Mouse (Mus musculus) forebrain, embryonic 11.5 days (tissue): ENCODE data around the gene Ano6. TPM values are rescaled to one million over a fixed set of nuclear protein-coding genes. Genes with fewer than 3 reads are reported as not detected.

Experiments used
- ATAC-seq: fragments of 200-750 bp; cut with Nextera tagmentation; replicated peaks from 2 replicates; pipeline ENCODE4 v1.8.0; 2017; ENCODE audit warnings: moderate TSS enrichment; ENCODE audit not compliant: low FRiP score
- DNase-seq: peaks from one replicate; pipeline ENCODE4 v3.0.0-alpha.2; 2017; ENCODE audit warnings: low spot score
- H3K27ac ChIP-seq: fragments of 300-500 bp; sonication (generic); 2 replicates; pipeline ENCODE4 v1.5.1; 2014; ENCODE audit warnings: low read depth, low read length
- H3K27me3 ChIP-seq: fragments of 300-500 bp; sonication (generic); 2 replicates; pipeline ENCODE4 v1.6.1; 2014; ENCODE audit warnings: mild to moderate bottlenecking, low read length, mixed read lengths; ENCODE audit not compliant: control insufficient read depth, insufficient read depth
- H3K36me3 ChIP-seq: fragments of 300-500 bp; sonication (generic); 2 replicates; pipeline ENCODE4 v1.6.1; 2014; ENCODE audit warnings: mild to moderate bottlenecking, low read length, moderate library complexity, mixed read lengths; ENCODE audit not compliant: control insufficient read depth, insufficient read depth
- H3K4me1 ChIP-seq: fragments of 300-500 bp; sonication (generic); replicated peaks from 2 replicates; pipeline ENCODE4 v1.6.1; 2014; ENCODE audit warnings: low read length, mixed read lengths; ENCODE audit not compliant: control insufficient read depth, insufficient read depth
- H3K4me2 ChIP-seq: fragments of 300-500 bp; sonication (generic); 2 replicates; pipeline ENCODE4 v1.6.1; 2014; ENCODE audit warnings: low read depth, mild to moderate bottlenecking, low read length, moderate library complexity, mixed read lengths; ENCODE audit not compliant: severe bottlenecking
- H3K4me3 ChIP-seq: fragments of 300-500 bp; sonication (generic); 2 replicates; pipeline ENCODE4 v1.5.1; 2014; ENCODE audit warnings: low read depth, low read length
- H3K9ac ChIP-seq: fragments of 300-500 bp; sonication (generic); 2 replicates; pipeline ENCODE4 v1.6.1; 2014; ENCODE audit warnings: low read length
- H3K9me3 ChIP-seq: fragments of 300-500 bp; sonication (generic); 2 replicates; pipeline ENCODE4 v1.6.1; 2016; ENCODE audit warnings: low read length, mixed read lengths; ENCODE audit not compliant: control insufficient read depth
- WGBS: fragments of 180-500 bp; shearing (Covaris S2); extraction: QIAGEN DNeasy Blood & Tissue Kit; methylation state at CpG from one replicate; pipeline ENCODE4 v1.1.7; 2014; 5-methylcytosine and 5-hydroxymethylcytosine counted together
- polyA plus RNA-seq: library from polyadenylated mRNA; unstranded; fragments of >200 nt; fragmentation: Nextera tagmentation; extraction: Ambion mirVana; gene quantifications from 2 replicates; pipeline ENCODE4 v1.2.1, GENCODE M21; 2014

Gene Ano6
- polyA plus RNA-seq, 1 experiment from 2014 or later, result 40.3 TPM

DNA sequence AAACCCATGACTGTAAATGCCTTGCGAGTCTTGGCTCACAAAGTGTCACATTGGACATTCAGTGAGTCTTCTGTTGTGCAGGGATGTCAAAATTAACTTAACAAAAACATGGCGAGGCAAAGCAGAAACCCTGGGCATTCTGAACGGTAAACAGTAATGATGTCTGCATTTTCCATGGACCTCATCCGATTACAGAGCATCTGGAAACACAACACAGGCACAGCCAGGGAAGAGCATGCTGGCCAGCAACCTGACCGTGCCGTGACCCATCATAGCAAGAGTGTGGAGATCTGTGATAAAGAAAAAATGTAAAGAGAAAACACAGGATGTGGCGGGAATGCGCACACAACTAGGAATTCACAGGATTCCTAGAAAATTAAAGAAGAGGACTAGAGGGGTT, 84.1 kb downstream of the Ano6 start:
- H3K27me3 ChIP-seq, result no peaks in the 10 kb centered on the region
- H3K9ac ChIP-seq, result no peak overlapping the region
- H3K4me2 ChIP-seq, result no peak overlapping the region
- 86% methylated on average over 8 of the region's 8 CpGs for WGBS
- H3K4me3 ChIP-seq, result no peak overlapping the region
- ATAC-seq (no peak), DNase-seq (peak; percentile 40)
- no peaks in the 10 kb centered on the region for H3K9me3 ChIP-seq
- H3K36me3 ChIP-seq, result no peaks in the 10 kb centered on the region
- H3K27ac ChIP-seq, result no peak overlapping the region
- H3K4me1 ChIP-seq, result no peaks in the 10 kb centered on the region

DNA sequence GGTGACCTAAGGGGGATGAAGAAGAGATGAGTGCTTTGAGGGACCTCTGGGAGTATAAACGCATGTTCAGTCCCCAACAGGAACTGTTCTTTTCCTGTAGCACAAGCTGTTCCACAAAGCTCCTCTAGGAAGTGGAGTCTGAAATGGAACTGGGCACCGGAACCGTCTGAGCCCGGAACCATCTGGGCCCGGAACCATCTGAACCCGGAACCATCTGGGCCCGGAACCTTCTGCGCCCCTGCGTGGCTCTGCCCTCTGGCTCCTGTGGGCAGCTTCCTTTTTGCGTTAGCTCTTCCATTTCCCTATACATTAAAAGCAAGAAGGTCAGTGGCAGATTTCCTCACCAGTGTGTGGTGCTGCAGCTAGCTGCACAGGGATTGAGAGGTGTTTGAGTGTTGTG, 85.3 kb downstream of the Ano6 start:
- peak; percentile 28 for DNase-seq
- H3K4me1 ChIP-seq, result no peaks in the 10 kb centered on the region
- no peak overlapping the region for H3K27ac ChIP-seq
- no peaks in the 10 kb centered on the region for H3K9me3 ChIP-seq
- no peak overlapping the region for H3K4me3 ChIP-seq
- H3K9ac ChIP-seq, result no peak overlapping the region
- ATAC-seq, result no peak
- H3K36me3 ChIP-seq, result no peaks in the 10 kb centered on the region
- no peak overlapping the region for H3K4me2 ChIP-seq
- no peaks in the 10 kb centered on the region for H3K27me3 ChIP-seq
- 93% methylated on average over 10 of the region's 10 CpGs for WGBS

DNA sequence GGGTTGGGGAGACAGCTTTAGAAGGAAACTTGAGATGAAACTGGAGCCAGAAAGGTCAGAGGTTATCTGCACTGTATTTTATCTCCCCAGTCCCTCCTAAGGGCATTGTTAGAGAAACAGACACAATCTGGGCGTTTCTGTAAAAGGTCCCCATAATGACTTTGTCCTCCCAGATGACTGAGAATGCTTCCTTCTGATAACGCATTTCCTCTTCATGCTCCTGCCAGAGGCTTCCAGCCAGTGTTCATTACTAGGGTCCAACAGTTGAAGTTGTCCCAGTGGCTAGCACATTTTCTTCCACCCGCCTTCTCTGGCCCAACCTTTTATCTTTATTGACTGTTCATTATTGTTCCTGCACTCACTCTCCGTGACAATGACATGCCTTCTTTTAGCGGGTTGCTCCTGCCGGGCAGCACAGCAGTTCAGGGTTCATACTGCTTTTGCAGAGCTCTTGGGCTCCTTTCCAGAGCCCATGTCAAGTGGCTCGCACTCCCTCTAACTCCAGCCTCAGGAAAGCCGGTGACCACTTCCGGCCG, 90.0 kb downstream of the Ano6 start:
- H3K4me3 ChIP-seq, result no peak overlapping the region
- H3K36me3 ChIP-seq, result no peaks in the 10 kb centered on the region
- 63% methylated on average over 10 of the region's 10 CpGs for WGBS
- no peak overlapping the region for H3K4me2 ChIP-seq
- no peak overlapping the region for H3K9ac ChIP-seq
- no peak overlapping the region for H3K27ac ChIP-seq
- ATAC-seq (no peak), DNase-seq (no peak)
- H3K4me1 ChIP-seq, result no peaks in the 10 kb centered on the region
- no peaks in the 10 kb centered on the region for H3K9me3 ChIP-seq
- no peaks in the 10 kb centered on the region for H3K27me3 ChIP-seq

DNA sequence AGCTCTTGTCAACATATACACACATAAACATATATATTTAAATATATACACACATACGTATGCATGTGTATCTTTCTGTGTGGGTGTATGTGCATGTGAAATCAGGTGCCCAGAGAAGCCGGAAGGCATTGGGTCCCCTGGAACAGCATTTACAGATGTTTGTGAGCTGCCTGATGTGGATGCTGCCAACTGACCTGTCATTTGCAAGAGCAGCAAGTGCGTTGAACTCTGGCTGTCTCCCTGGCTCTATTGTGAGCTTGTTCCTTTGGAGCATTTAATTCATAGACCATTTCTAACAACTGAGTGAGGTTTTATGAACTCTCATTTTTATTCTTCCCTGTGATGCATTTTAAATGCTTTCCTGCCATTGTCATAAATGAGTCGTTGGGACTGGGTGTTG, 91.8 kb downstream of the Ano6 start:
- no peaks in the 10 kb centered on the region for H3K36me3 ChIP-seq
- no peaks in the 10 kb centered on the region for H3K4me1 ChIP-seq
- H3K27ac ChIP-seq, result no peak overlapping the region
- ATAC-seq (no peak), DNase-seq (no peak)
- no peaks in the 10 kb centered on the region for H3K9me3 ChIP-seq
- H3K4me2 ChIP-seq, result no peak overlapping the region
- WGBS, result 90% methylated on average over 4 of the region's 4 CpGs
- H3K27me3 ChIP-seq, result no peaks in the 10 kb centered on the region
- H3K4me3 ChIP-seq, result no peak overlapping the region
- no peak overlapping the region for H3K9ac ChIP-seq

DNA sequence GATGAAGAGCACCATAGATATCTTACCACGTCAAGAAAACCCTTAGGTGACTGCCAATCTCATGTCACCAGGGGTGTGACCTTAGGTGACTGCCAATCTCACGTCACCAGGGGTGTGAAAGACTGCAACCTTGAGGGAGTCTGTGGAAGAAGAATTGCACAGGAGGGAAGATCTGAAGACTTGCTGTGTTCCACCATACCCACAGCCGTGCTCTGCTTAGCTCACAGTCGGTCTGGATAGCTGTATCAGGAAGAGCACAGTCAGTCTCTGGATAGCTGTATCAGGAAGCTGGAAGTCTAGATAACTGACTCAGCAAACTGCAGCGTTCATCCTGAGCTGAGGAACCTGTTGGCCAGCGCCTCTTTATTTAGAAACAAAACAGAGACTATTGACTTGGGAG, 92.9 kb downstream of the Ano6 start:
- Histone ChIP-seq H3K4me2 (no peak overlapping the region), H3K4me1 (no peaks in the 10 kb centered on the region), H3K27me3 (no peaks in the 10 kb centered on the region), H3K9me3 (no peaks in the 10 kb centered on the region), H3K4me3 (no peak overlapping the region), H3K9ac (no peak overlapping the region), H3K36me3 (no peaks in the 10 kb centered on the region), H3K27ac (no peak overlapping the region)
- 75% methylated on average over 6 of the region's 6 CpGs for WGBS
- no peak for ATAC-seq
- no peak for DNase-seq

DNA sequence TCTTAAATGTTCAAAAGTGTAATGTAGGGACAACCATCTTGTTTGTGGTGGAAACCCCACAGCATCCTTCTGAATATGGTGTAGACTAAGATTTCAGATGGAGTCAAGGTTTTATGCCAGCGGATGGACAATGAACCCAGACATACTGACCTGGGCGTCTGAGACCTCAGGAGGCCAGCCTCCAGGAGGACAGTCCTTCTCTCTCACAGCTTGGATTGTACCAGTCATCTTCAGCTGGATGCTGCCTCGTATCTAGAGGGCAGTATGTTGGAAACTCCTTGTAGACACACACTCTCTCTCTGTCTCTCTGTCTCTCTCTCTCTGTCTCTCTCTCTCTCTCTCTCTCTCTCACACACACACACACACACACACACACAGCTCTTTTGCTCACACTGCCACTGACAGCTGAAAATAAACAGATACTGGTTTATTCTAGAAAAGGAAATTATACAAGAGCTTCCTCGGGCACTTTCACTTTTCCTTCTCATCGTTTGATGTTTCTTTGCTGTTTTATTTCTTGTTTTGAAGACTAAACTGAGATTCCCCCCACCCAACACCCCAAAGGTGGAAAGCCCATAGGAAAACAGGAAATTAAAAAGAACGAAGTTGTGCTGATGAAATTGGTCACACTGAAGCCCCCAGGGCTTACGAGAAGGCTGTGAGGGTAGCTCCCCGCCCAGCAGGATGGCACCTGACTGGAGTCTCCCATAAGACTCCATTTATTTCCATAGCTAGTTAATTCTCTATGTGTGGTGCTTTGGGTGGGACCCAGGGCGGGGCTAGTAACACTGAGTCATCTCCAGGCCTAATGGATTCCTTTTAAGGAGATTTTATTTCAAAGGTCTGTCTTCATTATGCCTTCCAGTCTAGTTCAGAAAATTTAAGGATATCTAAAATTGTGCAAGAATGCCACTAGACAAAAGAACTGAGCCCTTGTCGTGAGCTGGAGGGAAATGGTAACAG, 94.3 kb downstream of the Ano6 start:
- Histone ChIP-seq H3K36me3 (no peaks in the 10 kb centered on the region), H3K4me3 (no peak overlapping the region), H3K4me1 (no peaks in the 10 kb centered on the region), H3K27me3 (no peaks in the 10 kb centered on the region), H3K9me3 (no peaks in the 10 kb centered on the region), H3K27ac (no peak overlapping the region), H3K9ac (no peak overlapping the region), H3K4me2 (no peak overlapping the region)
- ATAC-seq (no peak), DNase-seq (no peak)
- 83% methylated on average over 10 of the region's 10 CpGs for WGBS

DNA sequence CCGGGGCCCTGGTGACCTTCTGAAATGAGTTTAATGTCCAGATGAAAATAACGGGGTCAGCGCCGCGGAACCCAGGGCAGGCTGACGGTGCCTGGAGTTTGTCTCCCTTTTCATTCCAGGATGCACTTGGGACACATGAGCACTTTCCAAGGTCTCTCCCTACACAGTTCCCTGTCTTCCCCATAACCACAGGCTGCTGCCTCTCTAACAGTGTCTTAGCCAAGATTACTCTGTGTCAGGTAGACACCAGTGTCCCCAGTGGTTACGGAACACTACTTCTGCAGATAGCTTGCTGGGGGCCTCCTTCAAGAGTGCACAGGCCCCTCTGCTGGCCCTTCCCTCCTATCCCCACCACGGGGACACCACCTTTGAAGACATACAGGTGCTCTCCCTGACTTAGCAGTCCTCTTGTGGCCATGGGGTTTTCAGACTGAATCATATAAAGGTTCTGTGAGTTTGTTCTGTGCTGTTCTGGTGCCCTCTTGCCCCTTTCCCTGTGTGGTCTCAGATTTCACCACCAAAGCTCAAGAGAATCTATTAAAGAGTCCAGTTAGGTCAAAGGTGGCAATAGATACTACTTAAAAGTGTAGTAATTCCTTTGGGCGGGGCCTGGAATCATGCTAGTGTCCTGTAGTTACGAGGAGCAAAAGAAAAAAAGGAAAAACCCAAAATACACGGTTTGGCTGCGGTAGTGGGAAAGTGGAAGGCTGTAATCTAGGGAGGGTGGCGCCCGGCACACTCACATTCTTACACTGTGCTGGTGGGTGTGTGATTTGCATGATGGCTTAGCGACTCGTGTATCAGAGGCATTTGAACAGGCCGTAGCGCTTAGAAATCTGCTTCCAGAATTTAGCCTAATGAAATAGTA, 95.5 kb downstream of the Ano6 start:
- H3K27me3 ChIP-seq, result no peaks in the 10 kb centered on the region
- no peak for ATAC-seq
- WGBS, result 81% methylated on average over 18 of the region's 18 CpGs

DNA sequence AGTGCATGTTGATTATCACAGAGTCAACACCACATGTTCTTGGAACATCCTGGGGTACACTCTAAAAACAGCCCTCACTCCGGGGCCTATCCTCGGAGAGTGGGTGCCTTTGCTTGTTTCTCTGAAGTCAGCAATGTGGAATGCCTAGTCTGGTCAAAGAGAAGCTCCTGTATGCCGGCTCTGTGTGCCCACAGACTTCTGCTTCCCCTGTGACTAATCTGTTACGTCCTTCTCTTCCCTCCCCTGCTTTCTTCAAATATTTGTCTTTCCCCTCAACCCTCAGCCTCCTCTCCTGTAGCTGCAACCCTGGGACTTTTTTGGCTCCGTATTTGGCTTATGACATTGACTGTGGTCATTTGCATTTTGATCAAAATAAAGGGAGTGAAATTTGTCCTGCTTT, 96.7 kb downstream of the Ano6 start:
- no peak overlapping the region for H3K4me3 ChIP-seq
- ATAC-seq, result no peak
- WGBS, result 56% methylated on average over 5 of the region's 5 CpGs
- no peaks in the 10 kb centered on the region for H3K4me1 ChIP-seq
- H3K9ac ChIP-seq, result no peak overlapping the region
- H3K27me3 ChIP-seq, result no peaks in the 10 kb centered on the region
- H3K27ac ChIP-seq, result 0 out of 2 replicates have a peak overlapping the region, but pooled peaks have one; percentile 6
- H3K36me3 ChIP-seq, result no peaks in the 10 kb centered on the region
- H3K4me2 ChIP-seq, result no peak overlapping the region
- no peaks in the 10 kb centered on the region for H3K9me3 ChIP-seq
- DNase-seq, result no peak

More for the DNA sequence above, 95.5 kb downstream of the Ano6 start:
- H3K4me2 ChIP-seq, result no peak overlapping the region
- H3K4me3 ChIP-seq, result no peak overlapping the region
- H3K4me1 ChIP-seq, result no peaks in the 10 kb centered on the region
- no peaks in the 10 kb centered on the region for H3K9me3 ChIP-seq
- no peaks in the 10 kb centered on the region for H3K36me3 ChIP-seq
- no peak overlapping the region for H3K27ac ChIP-seq
- DNase-seq, result no peak
- no peak overlapping the region for H3K9ac ChIP-seq
